Mouse (Mus musculus) MEL (cell line): ENCODE data around the gene Gtf2a1l. TPM values are rescaled to one million over a fixed set of nuclear protein-coding genes. Genes with fewer than 3 reads are reported as not detected.

Experiments
- DNase-seq: peaks from one replicate; pipeline ENCODE4 v3.0.0; 2011; ENCODE audit warnings: low read depth, low spot score
- H3K27ac ChIP-seq: 2 replicates; pipeline ENCODE4 v1.5.1; 2012; ENCODE audit warnings: low read depth, mild to moderate bottlenecking, control low read depth, low read length, moderate library complexity; ENCODE audit not compliant: control insufficient read depth
- H3K27me3 ChIP-seq, 2 experiments: fragments of 150-350 bp in 1 of 2; sonication (generic) in 1 of 2; 2 replicates each; pipeline ENCODE4 v1.6.1; 2012; ENCODE audit warnings: low read length in 2 of 2, mild to moderate bottlenecking in 2 of 2, improper control_type of control experiment in 1 of 2, moderate library complexity in 1 of 2; ENCODE audit not compliant: insufficient read depth in 2 of 2, control insufficient read depth in 1 of 2
- H3K36me3 ChIP-seq, 2 experiments: 2 replicates each; pipeline ENCODE4 v1.6.1; 2012 to 2014; ENCODE audit warnings: low read length in 2 of 2, improper control_type of control experiment in 1 of 2, inconsistent platforms in 1 of 2, mild to moderate bottlenecking in 1 of 2; ENCODE audit not compliant: insufficient read depth in 2 of 2, control insufficient read depth in 1 of 2
- H3K4me1 ChIP-seq, 2 experiments: fragments of 150-350 bp in 1 of 2; sonication (generic) in 1 of 2; 2 replicates each; pipeline ENCODE4 v1.6.1; 2012; ENCODE audit warnings: low read length in 2 of 2, improper control_type of control experiment in 1 of 2, mild to moderate bottlenecking in 1 of 2; ENCODE audit not compliant: insufficient read depth in 2 of 2, control insufficient read depth in 1 of 2
- H3K4me3 ChIP-seq, 2 experiments: fragments of 150-350 bp in 1 of 2; sonication (generic) in 1 of 2; 2 replicates each; pipeline ENCODE4 v1.5.1; 2012; ENCODE audit warnings: low read depth in 2 of 2, low read length in 2 of 2, mild to moderate bottlenecking in 2 of 2, moderate library complexity in 2 of 2, control low read depth in 1 of 2, improper control_type of control experiment in 1 of 2; ENCODE audit not compliant: control insufficient read depth in 1 of 2, insufficient read depth in 1 of 2
- H3K79me2 ChIP-seq: 2 replicates; pipeline ENCODE4 v1.6.1; 2012; ENCODE audit warnings: mild to moderate bottlenecking, low read length, moderate library complexity; ENCODE audit not compliant: control insufficient read depth, poor library complexity, insufficient read depth
- H3K9ac ChIP-seq: 2 replicates; pipeline ENCODE4 v1.6.1; 2012; ENCODE audit warnings: low read depth, mild to moderate bottlenecking, control low read depth, low read length, moderate library complexity; ENCODE audit not compliant: control insufficient read depth, poor library complexity, severe bottlenecking
- H3K9me3 ChIP-seq: fragments of 150-350 bp; sonication (generic); replicated peaks from 2 replicates; pipeline ENCODE4 v1.6.1; 2012; ENCODE audit warnings: mild to moderate bottlenecking, low read length, improper control_type of control experiment, moderate library complexity; ENCODE audit not compliant: insufficient read depth
- BHLHE40 ChIP-seq: IDR thresholded peaks from 2 replicates; pipeline ENCODE4 v1.6.1; 2012; ENCODE audit warnings: low read depth, mild to moderate bottlenecking, inconsistent platforms, low read length, improper control_type of control experiment, borderline replicate concordance
- CHD1 ChIP-seq: IDR thresholded peaks from 2 replicates; pipeline ENCODE4 v1.6.1; 2012; ENCODE audit warnings: low read depth, mild to moderate bottlenecking, inconsistent platforms, low read length, improper control_type of control experiment
- CHD2 ChIP-seq: IDR thresholded peaks from 2 replicates; pipeline ENCODE4 v1.6.1; 2011; ENCODE audit warnings: low read length, improper control_type of control experiment
- E2F4 ChIP-seq: IDR thresholded peaks from 2 replicates; pipeline ENCODE4 v1.6.1; 2011; ENCODE audit warnings: low read depth, low read length, improper control_type of control experiment, borderline replicate concordance
- EP300 ChIP-seq, 2 experiments: IDR thresholded peaks; 2 replicates each; pipeline ENCODE4 v1.6.1; 2011; ENCODE audit warnings: improper control_type of control experiment in 2 of 2, low read length in 2 of 2, low read depth in 1 of 2, mild to moderate bottlenecking in 1 of 2
- GABPA ChIP-seq: IDR thresholded peaks from 2 replicates; pipeline ENCODE4 v1.6.1; 2012; ENCODE audit warnings: low read depth, mild to moderate bottlenecking, inconsistent platforms, low read length, improper control_type of control experiment, moderate library complexity
- HCFC1 ChIP-seq: IDR thresholded peaks from 2 replicates; pipeline ENCODE4 v1.6.1; 2012; ENCODE audit warnings: low read depth, mild to moderate bottlenecking, inconsistent platforms, low read length, improper control_type of control experiment, moderate library complexity
- JUND ChIP-seq: IDR thresholded peaks from 2 replicates; pipeline ENCODE4 v1.6.1; 2011; ENCODE audit warnings: low read depth, mild to moderate bottlenecking, improper control_type of control experiment, low read length
- KAT2A ChIP-seq: conservative IDR thresholded peaks from 2 replicates; pipeline ENCODE4 v1.6.1; 2012; ENCODE audit warnings: low read depth, low read length, improper control_type of control experiment, inconsistent platforms
- MAX ChIP-seq: IDR thresholded peaks from 2 replicates; pipeline ENCODE4 v1.6.1; 2011; ENCODE audit warnings: low read length, improper control_type of control experiment
- MAZ ChIP-seq: IDR thresholded peaks from 2 replicates; pipeline ENCODE4 v1.6.1; 2012; ENCODE audit warnings: low read depth, mild to moderate bottlenecking, inconsistent platforms, low read length, improper control_type of control experiment
- MEF2A ChIP-seq: IDR thresholded peaks from 2 replicates; pipeline ENCODE4 v1.6.1; 2014; ENCODE audit warnings: low read depth, mild to moderate bottlenecking, inconsistent platforms, low read length, improper control_type of control experiment; ENCODE audit not compliant: poor library complexity, insufficient replicate concordance, severe bottlenecking; ENCODE audit errors: extremely low read depth
- MXI1 ChIP-seq: IDR thresholded peaks from 2 replicates; pipeline ENCODE4 v1.6.1; 2011; ENCODE audit warnings: mild to moderate bottlenecking, low read depth, low read length, improper control_type of control experiment
- MYB ChIP-seq: IDR thresholded peaks from 2 replicates; pipeline ENCODE4 v1.6.1; 2011; ENCODE audit warnings: mild to moderate bottlenecking, low read depth, low read length, improper control_type of control experiment
- MYC ChIP-seq: IDR thresholded peaks from 2 replicates; pipeline ENCODE4 v1.6.1; 2011; ENCODE audit warnings: low read depth, mild to moderate bottlenecking, low read length, improper control_type of control experiment, moderate library complexity
- POLR2A ChIP-seq, 2 experiments: IDR thresholded peaks; 2 replicates each; pipeline ENCODE4 v1.6.1; 2011 to 2012; ENCODE audit warnings: low read length in 2 of 2, mild to moderate bottlenecking in 2 of 2, control low read depth in 1 of 2, improper control_type of control experiment in 1 of 2, low read depth in 1 of 2, moderate library complexity in 1 of 2; ENCODE audit not compliant: control insufficient read depth in 1 of 2, insufficient read depth in 1 of 2, poor library complexity in 1 of 2
- POLR2AphosphoS2 ChIP-seq: IDR thresholded peaks from 2 replicates; pipeline ENCODE4 v1.6.1; 2011; ENCODE audit warnings: low read length, improper control_type of control experiment
- POLR2AphosphoS5 ChIP-seq: IDR thresholded peaks from 2 replicates; pipeline ENCODE4 v1.6.1; 2012; ENCODE audit warnings: low read depth, borderline replicate concordance, mild to moderate bottlenecking, inconsistent platforms, low read length, moderate library complexity, mixed read lengths
- SIN3A ChIP-seq: IDR thresholded peaks from 2 replicates; pipeline ENCODE4 v1.6.1; 2012; ENCODE audit warnings: low read length, improper control_type of control experiment, inconsistent platforms
- TCF12 ChIP-seq: IDR thresholded peaks from 2 replicates; pipeline ENCODE4 v1.6.1; 2014; ENCODE audit warnings: low read depth, mild to moderate bottlenecking, inconsistent platforms, low read length, improper control_type of control experiment, moderate library complexity
- UBTF ChIP-seq: IDR thresholded peaks from 2 replicates; pipeline ENCODE4 v1.6.1; 2012; ENCODE audit warnings: low read depth, mild to moderate bottlenecking, inconsistent platforms, low read length, improper control_type of control experiment, moderate library complexity, borderline replicate concordance; ENCODE audit not compliant: insufficient read depth
- ZC3H11A ChIP-seq: IDR thresholded peaks from 2 replicates; pipeline ENCODE4 v1.6.1; 2012; ENCODE audit warnings: low read depth, mild to moderate bottlenecking, inconsistent platforms, low read length, improper control_type of control experiment
- ZKSCAN1 ChIP-seq: IDR thresholded peaks from 2 replicates; pipeline ENCODE4 v1.6.1; 2012; ENCODE audit warnings: low read depth, mild to moderate bottlenecking, inconsistent platforms, low read length, improper control_type of control experiment, moderate library complexity
- ZMIZ1 ChIP-seq: IDR thresholded peaks from 2 replicates; pipeline ENCODE4 v1.6.1; 2012; ENCODE audit warnings: low read depth, mild to moderate bottlenecking, inconsistent platforms, low read length, improper control_type of control experiment, moderate library complexity
- polyA plus RNA-seq, 2 experiments: library from polyadenylated mRNA; stranded (reverse) in 1 of 2; unstranded in 1 of 2; fragments of >175 nt in 1 of 2; fragments of >200 nt in 1 of 2; gene quantifications; 2 replicates each; pipeline versions ENCODE4 v1.2.1 to v1.2.4; 2012; ENCODE audit warnings: low replicate concordance in 2 of 2, low read depth in 1 of 2; ENCODE audit not compliant: insufficient read length in 2 of 2, insufficient read depth in 1 of 2, missing spikeins in 1 of 2
- total RNA-seq: library from RNA; depleted of rRNA; stranded (reverse); fragments of 300-350 nt; gene quantifications from 2 replicates; pipeline ENCODE4 v1.2.3, GENCODE M21; 2012

Gtf2a1l gene
- total and polyA plus RNA-seq, 3 experiments: not detected

- Histone ChIP-seq H3K79me2 (no peaks in the 10 kb centered on the region), H3K36me3 (no peaks in the 10 kb centered on the region), H3K4me1 (no peaks in the 10 kb centered on the region), H3K9ac (no peak overlapping the region), H3K27ac (no peak overlapping the region), H3K27me3 (no peaks in the 10 kb centered on the region), H3K4me3 (no peak overlapping the region), H3K9me3 (no peaks in the 10 kb centered on the region)
- no peak for DNase-seq
- TF ChIP-seq JUND (no peak), HCFC1 (no peak), SIN3A (no peak), ZKSCAN1 (no peak), E2F4 (no peak), KAT2A (no peak), MEF2A (no peak), EP300 (IDR thresholded peaks at IDR 0.05; ENCODE audit: low read depth in 1 of 2, low read length in 2 of 2) (no peak), BHLHE40 (no peak), CHD1 (no peak), MYB (no peak), TCF12 (no peak), UBTF (no peak), MXI1 (no peak), POLR2AphosphoS2 (no peak), MYC (no peak), POLR2AphosphoS5 (no peak), CHD2 (no peak)
Measured at GRCm38 (mm10) chr17:88622711-88623110, 45.7 kb upstream of the Gtf2a1l start.

GRCm38 (mm10) chr17:88624386-88624785 lies 44.1 kb upstream of the Gtf2a1l start:
- H3K4me1 ChIP-seq: no peaks in the 10 kb centered on the region
- H3K9me3 ChIP-seq: no peaks in the 10 kb centered on the region
- H3K4me3 ChIP-seq: no peak overlapping the region
- no peak overlapping the region for H3K9ac ChIP-seq
- no peak overlapping the region for H3K27ac ChIP-seq
- no peak for TF ChIP-seq POLR2AphosphoS2
- TF ChIP-seq CHD1: no peak
- no peak for TF ChIP-seq UBTF
- no peak for TF ChIP-seq SIN3A
- no peak for TF ChIP-seq GABPA
- TF ChIP-seq BHLHE40: no peak
- no peak for TF ChIP-seq MAZ
- TF ChIP-seq KAT2A: no peak
- no peak for TF ChIP-seq POLR2A (IDR thresholded peaks at IDR 0.05; ENCODE audit: control insufficient read depth in 1 of 2, insufficient read depth in 1 of 2, low read depth in 1 of 2, low read length in 2 of 2, poor library complexity in 1 of 2)
- no peak for TF ChIP-seq ZMIZ1
- TF ChIP-seq ZC3H11A: no peak
- no peak for TF ChIP-seq MAX
- TF ChIP-seq JUND: no peak
- no peak for TF ChIP-seq MYC
- TF ChIP-seq, all 39 proteins: peak for 0
- no peaks in the 10 kb centered on the region for H3K27me3 ChIP-seq
- H3K79me2 ChIP-seq: no peaks in the 10 kb centered on the region
- H3K36me3 ChIP-seq: no peaks in the 10 kb centered on the region
- DNase-seq: no peak
